Mouse (Mus musculus) embryonic facial prominence, embryonic 15.5 days (tissue): Measurements from ENCODE around the gene Gm45808. TPM values are rescaled to one million over a fixed set of nuclear protein-coding genes. Genes with fewer than 3 reads are reported as not detected.
A peak's percentile ranks its signal among the peaks of the same experiment; 100 is the strongest.
"Not testable (repeated sequence)": the region's sequence is repeated elsewhere in the genome, so short reads cannot be mapped to it uniquely, and the experiment has no call there.

ENCODE experiments used
- ATAC-seq: fragments of 200-750 bp; cut with Nextera tagmentation; 2 replicates; pipeline ENCODE4 v1.8.0; 2017; ENCODE audit warnings: low read depth, moderate TSS enrichment; ENCODE audit not compliant: insufficient number of reproducible peaks, low FRiP score, low TSS enrichment
- H3K27ac ChIP-seq: fragments of 300-500 bp; sonication (generic); replicated peaks from 2 replicates; pipeline ENCODE4 v1.5.1; 2015; ENCODE audit warnings: mild to moderate bottlenecking, inconsistent platforms
- H3K27me3 ChIP-seq: fragments of 300-500 bp; sonication (generic); 2 replicates; pipeline ENCODE4 v1.6.1; 2015; ENCODE audit warnings: inconsistent platforms
- H3K36me3 ChIP-seq: fragments of 300-500 bp; sonication (generic); 2 replicates; pipeline ENCODE4 v1.6.1; 2015; ENCODE audit warnings: mild to moderate bottlenecking, inconsistent platforms
- H3K4me1 ChIP-seq: fragments of 300-500 bp; sonication (generic); 2 replicates; pipeline ENCODE4 v1.6.1; 2015; ENCODE audit warnings: inconsistent platforms
- H3K4me2 ChIP-seq: fragments of 300-500 bp; sonication (generic); replicated peaks from 2 replicates; pipeline ENCODE4 v1.6.1; 2015; ENCODE audit warnings: mild to moderate bottlenecking, inconsistent platforms
- H3K4me3 ChIP-seq: fragments of 300-500 bp; sonication (generic); replicated peaks from 2 replicates; pipeline ENCODE4 v1.5.1; 2015; ENCODE audit warnings: mild to moderate bottlenecking, inconsistent platforms
- H3K9ac ChIP-seq: fragments of 300-500 bp; sonication (generic); 2 replicates; pipeline ENCODE4 v1.6.1; 2015; ENCODE audit warnings: inconsistent platforms
- H3K9me3 ChIP-seq: fragments of 300-500 bp; sonication (generic); replicated peaks from 2 replicates; pipeline ENCODE4 v1.6.1; 2016; ENCODE audit warnings: inconsistent platforms
- WGBS: fragments of 180-500 bp; shearing (Covaris S2); methylation state at CpG from one replicate; pipeline ENCODE4 v1.1.7; 2015; 5-methylcytosine and 5-hydroxymethylcytosine counted together
- polyA plus RNA-seq: library from polyadenylated mRNA; unstranded; fragments of >200 nt; fragmentation: Nextera tagmentation; extraction: Ambion mirVana; gene quantifications from 2 replicates; pipeline ENCODE4 v1.2.1, GENCODE M21; 2015

Gm45808 gene
- polyA plus RNA-seq, 1 experiment from 2014 or later: not detected

DNA sequence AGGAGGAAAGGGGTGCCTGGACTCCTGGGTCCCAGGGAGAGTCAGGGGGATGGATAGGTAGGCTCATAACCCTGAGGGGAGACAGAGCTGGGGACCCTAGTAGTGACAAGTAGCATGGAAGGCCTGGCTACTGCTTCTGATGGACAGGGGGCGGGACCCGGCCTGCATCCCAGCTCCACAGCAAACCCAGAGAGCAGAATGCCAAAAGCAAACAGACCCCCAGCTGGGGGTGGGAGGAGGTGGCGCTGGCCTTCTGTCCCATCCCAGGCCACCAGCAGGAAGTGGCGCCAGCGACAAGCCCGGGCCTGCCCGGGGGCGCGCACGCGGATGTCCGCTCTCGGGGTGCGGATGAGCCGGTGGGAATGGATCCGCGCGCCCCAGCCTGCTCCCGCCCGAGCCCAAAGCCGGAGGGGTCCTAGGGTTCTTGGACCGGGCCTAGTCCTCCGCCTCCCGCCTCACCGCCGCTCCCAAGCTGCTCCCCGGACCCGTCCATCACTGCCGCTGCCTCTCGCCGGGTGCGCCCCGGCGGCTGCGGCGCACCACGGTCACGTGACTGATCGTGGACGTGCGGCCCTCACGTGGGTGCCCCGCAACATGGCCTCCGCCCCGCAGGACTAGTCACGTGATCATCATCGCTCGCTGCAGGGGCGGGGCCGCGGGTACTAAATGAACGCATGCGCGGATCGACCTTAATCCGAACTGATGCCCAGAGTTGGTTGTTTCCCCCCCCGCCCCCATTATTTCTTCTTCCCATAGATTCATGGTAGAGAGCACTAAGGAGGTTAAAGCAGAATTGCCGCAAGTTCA is 20.1 kb downstream of the Gm45808 start, which contains the start of gene Bax:
TSS of gene Bax (minus strand) at position 616 of the 807 bp plus-strand sequence.
- Histone ChIP-seq H3K4me2 (peak within 1 kb of the TSS; percentile 73), H3K27ac (peak within 1 kb of the TSS; percentile 51; the same call in 1 of the 2 replicates), H3K27me3 (no peaks in the 10 kb centered on the region), H3K36me3 (peaks cover 28% of the 10 kb centered on the region), H3K9me3 (no peaks in the 10 kb centered on the region), H3K4me3 (peak within 1 kb of the TSS; percentile 71), H3K9ac (peak within 1 kb of the TSS; percentile 59), H3K4me1 (peaks cover 23% of the 10 kb centered on the region)
- peak; percentile 84 for ATAC-seq
- under 1% methylated on average over 53 of the region's 58 CpGs for WGBS

DNA sequence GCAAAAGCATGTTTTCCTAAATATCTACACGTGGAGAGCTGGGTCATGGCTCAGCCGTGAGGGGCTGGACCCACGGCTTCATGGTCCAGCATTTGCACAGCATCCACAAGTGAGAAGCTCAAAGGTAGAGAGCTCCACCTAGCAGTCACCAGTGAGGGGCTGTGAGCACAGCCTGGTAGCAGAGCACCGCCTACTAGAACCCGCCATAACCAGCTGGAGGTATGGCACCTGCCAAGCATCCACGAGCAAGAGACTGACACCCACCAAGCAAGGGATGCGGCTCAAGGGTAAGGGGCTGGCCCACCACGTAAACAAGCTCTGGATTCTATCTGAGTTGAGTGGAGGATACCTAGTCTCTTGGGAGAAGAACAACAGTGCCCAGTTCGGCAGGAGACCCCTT is 21.1 kb downstream of the Gm45808 start:
- 75% methylated on average over 9 of the region's 9 CpGs for WGBS
- no peak for ATAC-seq
- Histone ChIP-seq H3K4me1 (peaks cover 31% of the 10 kb centered on the region), H3K27ac (no peak overlapping the region), H3K27me3 (no peaks in the 10 kb centered on the region), H3K4me2 (peak overlapping the region; percentile 73), H3K4me3 (peak overlapping the region; percentile 71), H3K9ac (peak overlapping the region; percentile 59; the same call in 1 of the 2 replicates), H3K36me3 (peaks cover 28% of the 10 kb centered on the region), H3K9me3 (no peaks in the 10 kb centered on the region)

DNA sequence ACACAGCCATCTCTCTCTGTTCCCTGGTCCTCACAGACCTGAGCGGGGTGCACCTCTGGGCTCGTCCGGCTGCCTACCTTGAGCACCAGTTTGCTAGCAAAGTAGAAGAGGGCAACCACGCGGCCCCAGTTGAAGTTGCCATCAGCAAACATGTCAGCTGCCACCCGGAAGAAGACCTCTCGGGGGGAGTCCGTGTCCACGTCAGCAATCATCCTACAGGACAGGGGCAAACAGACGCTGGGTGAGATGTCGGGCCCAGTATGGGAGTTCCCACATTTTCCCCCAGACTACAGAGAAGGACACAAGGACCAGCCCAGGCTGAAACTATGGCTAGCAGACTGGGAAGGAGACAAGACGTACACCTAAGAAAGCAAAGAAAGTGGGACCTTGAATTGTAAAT is 21.5 kb downstream of the Gm45808 start:
- H3K4me3 ChIP-seq: peak overlapping the region; percentile 71
- H3K4me1 ChIP-seq: peaks cover 35% of the 10 kb centered on the region
- H3K4me2 ChIP-seq: peak overlapping the region; percentile 73; the same call in 1 of the 2 replicates
- WGBS: 94% methylated on average over 12 of the region's 12 CpGs
- no peaks in the 10 kb centered on the region for H3K9me3 ChIP-seq
- H3K27me3 ChIP-seq: no peaks in the 10 kb centered on the region
- peaks cover 28% of the 10 kb centered on the region for H3K36me3 ChIP-seq
- H3K9ac ChIP-seq: peak overlapping the region; percentile 59
- no peak for ATAC-seq
- H3K27ac ChIP-seq: no peak overlapping the region

DNA sequence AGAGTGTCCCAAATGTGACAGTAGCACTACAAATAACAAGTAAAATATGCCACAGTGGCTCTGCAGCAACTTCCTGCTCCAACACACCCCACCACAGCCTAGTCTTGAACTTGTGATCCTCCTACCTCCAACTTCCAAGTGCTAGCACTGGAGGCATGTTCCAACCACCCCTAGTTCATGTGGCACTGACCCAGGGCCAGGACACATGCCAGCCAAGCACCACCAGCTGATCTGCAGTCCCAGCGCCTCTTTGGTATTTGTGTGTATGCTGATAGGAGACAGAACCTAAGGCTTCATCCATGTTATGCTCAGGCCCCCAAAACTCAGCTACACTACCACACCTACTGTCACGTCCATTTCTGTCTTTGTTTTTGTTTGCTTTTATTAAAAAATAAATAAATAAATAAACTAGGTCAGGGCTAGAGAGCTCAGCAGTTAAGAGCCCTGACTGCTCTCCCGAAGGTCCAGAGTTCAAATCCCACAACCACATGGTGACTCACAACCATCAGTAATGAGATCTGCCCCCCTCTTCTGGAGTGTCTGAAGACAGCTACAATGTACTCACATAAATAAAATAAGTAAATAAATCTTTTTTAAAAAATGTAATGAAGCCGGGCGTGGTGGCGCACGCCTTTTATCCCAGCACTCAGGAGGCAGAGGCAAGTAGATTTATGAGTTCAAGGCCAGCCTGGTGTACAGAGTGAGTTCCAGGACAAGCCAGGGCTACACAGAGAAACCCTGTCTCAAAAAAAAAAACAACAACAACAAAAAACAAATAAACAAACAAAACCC is 22.4 kb downstream of the Gm45808 start:
- Histone ChIP-seq H3K36me3 (peaks cover 28% of the 10 kb centered on the region), H3K27me3 (no peaks in the 10 kb centered on the region), H3K4me3 (no peak overlapping the region), H3K9ac (no peak overlapping the region), H3K27ac (no peak overlapping the region), H3K4me1 (peaks cover 38% of the 10 kb centered on the region), H3K9me3 (no peaks in the 10 kb centered on the region), H3K4me2 (no peak overlapping the region)
- ATAC-seq: no peak
- WGBS: 91% methylated on average over 7 of the region's 7 CpGs

DNA sequence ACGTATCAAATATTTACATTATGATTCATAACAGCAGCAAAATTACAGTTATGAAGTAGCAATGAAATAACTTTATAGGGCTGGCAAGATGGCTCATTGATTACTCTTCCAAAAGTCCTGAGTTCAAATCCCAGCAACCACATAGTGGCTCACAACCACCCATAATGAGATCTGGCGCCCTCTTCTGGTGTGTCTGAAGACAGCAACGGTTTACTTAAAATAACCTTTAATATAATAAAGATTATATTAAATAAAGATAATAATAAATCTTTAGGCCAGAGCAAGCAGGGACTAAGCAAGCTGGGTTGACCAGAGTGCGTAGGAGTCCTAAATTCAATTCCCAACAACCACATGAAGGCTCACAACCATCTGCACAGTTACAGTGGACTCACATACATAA is 23.7 kb downstream of the Gm45808 start:
- Histone ChIP-seq H3K4me1 (peaks cover 45% of the 10 kb centered on the region), H3K36me3 (peaks cover 32% of the 10 kb centered on the region)
- not testable (repeated sequence) for H3K9me3 ChIP-seq, H3K27ac ChIP-seq, H3K27me3 ChIP-seq, ATAC-seq, H3K9ac ChIP-seq, H3K4me3 ChIP-seq, H3K4me2 ChIP-seq
- 77% methylated on average over 4 of the region's 4 CpGs for WGBS

DNA sequence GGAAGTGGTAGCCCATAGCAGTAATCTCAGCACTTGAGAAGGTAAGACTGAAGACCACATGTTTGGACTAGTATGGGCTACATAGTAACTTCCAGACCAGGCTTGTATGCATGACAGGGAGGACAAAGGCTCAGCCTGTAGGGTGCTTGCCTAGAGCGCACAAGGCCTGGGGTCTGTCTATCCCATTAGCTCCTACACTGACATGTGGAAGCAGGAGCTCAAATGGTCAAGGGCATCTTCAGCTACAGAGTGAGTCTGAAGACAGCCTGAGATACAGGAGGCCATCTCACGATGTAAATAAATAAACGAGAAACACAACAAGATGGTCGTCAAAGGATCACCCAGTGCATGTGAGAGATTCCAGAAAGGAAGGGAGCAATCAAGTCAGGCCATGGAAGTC is 24.3 kb downstream of the Gm45808 start:
- H3K27ac ChIP-seq: no peak overlapping the region
- H3K36me3 ChIP-seq: peaks cover 38% of the 10 kb centered on the region
- no peaks in the 10 kb centered on the region for H3K27me3 ChIP-seq
- H3K9ac ChIP-seq: no peak overlapping the region
- 81% methylated on average over 4 of the region's 4 CpGs for WGBS
- H3K9me3 ChIP-seq: no peaks in the 10 kb centered on the region
- H3K4me2 ChIP-seq: no peak overlapping the region
- ATAC-seq: no peak
- peaks cover 48% of the 10 kb centered on the region for H3K4me1 ChIP-seq
- H3K4me3 ChIP-seq: no peak overlapping the region

DNA sequence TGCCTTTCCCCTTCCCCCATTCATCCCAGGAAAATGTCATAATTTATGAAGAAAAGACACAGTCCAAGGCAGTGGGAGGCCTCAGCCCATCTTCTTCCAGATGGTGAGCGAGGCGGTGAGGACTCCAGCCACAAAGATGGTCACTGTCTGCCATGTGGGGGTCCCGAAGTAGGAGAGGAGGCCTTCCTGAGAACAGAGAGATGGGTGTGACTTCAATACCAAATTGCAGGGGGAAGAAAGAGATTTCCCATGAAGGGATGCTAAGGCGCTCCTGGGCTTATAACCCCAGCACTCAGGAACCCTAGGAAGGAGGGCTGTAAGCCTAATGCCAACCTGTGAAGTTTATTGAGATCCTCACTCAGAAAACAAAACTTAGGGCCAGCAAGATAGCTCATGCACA is 24.8 kb downstream of the Gm45808 start:
- Histone ChIP-seq H3K4me2 (no peak overlapping the region), H3K4me1 (peaks cover 50% of the 10 kb centered on the region), H3K36me3 (peaks cover 43% of the 10 kb centered on the region), H3K9ac (no peak overlapping the region), H3K27ac (peak overlapping the region; percentile 66; the same call in 1 of the 2 replicates), H3K4me3 (no peak overlapping the region), H3K9me3 (no peaks in the 10 kb centered on the region), H3K27me3 (no peaks in the 10 kb centered on the region)
- no peak for ATAC-seq
- WGBS: 83% methylated on average over 4 of the region's 4 CpGs

DNA sequence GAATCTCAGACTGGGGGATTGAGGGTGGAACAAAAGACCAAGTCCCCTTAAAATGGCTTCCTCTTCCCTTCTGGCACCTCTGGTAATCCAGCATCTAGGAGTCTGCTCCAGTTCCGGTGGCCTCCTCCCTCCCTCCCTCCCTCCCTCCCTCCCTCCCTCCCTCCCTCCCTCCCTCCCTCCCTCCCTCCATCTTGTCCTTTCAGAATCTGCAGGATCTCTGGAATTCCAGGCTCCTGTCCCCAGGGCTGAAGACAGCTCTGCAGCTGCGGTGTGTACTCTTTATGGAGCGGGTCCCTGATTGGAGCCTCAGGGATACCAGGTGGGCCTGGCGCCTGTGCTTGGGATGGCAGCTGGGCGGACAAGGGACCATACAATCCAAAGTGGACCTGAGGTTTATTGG is 25.3 kb downstream of the Gm45808 start:
- Histone ChIP-seq H3K36me3 (peaks cover 44% of the 10 kb centered on the region), H3K27ac (peak overlapping the region; percentile 91), H3K9me3 (no peaks in the 10 kb centered on the region), H3K9ac (no peak overlapping the region), H3K27me3 (no peaks in the 10 kb centered on the region), H3K4me1 (peaks cover 54% of the 10 kb centered on the region), H3K4me2 (no peak overlapping the region), H3K4me3 (no peak overlapping the region)
- no peak for ATAC-seq
- WGBS: 43% methylated on average over 5 of the region's 5 CpGs

DNA sequence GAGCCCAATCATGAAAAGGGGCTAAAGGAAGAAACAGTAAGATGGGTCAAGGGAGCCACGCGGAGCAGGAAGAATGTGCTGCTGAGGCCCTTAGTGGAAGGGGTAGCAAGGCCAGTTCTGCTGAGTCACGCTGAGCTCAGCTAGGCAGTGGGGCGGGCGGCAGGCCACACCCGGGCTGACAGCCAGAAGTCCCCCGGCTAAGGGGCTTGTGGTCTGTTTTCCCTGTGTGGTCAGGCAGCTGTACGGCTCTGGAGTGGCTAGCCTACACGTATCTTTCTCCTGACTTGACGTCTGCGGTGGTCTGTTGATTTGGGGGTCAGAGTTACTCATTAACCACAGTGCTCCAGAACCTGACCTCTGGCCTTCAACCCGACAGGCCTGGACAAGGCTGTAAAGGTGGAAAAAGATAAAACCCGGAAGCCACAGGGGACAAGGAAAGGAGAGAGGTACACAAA is 25.7 kb downstream of the Gm45808 start:
- Histone ChIP-seq H3K9me3 (no peaks in the 10 kb centered on the region), H3K27me3 (no peaks in the 10 kb centered on the region), H3K4me2 (0 out of 2 replicates have a peak overlapping the region, but pooled peaks have one; percentile 54), H3K4me1 (peaks cover 53% of the 10 kb centered on the region), H3K9ac (no peak overlapping the region), H3K27ac (peak overlapping the region; percentile 91), H3K36me3 (peaks cover 44% of the 10 kb centered on the region), H3K4me3 (peak overlapping the region; percentile 77)
- ATAC-seq: 0 out of 2 replicates have a peak, but pooled peaks have one; percentile 9
- WGBS: 21% methylated on average over 13 of the region's 13 CpGs

DNA sequence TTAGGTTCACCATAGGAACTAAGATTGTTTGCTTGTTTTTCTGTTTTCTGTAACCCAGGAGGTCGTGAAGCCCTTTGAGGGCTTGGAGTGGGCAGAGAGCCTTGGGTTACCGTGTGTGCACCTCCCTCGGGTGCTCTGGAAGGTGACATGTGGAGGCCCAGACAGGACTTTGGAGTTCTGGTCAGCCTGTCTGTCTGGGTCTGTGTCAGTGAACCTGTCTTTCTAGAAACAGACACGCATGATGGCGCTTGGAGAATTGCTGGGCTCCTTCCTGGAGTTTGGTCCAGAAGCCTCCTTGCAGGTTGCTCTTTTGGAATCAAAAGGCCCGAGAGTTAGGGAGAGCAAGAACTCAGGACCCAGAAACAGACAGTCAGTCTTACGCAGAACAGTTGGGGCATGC is 26.2 kb downstream of the Gm45808 start:
- Histone ChIP-seq H3K4me1 (peaks cover 48% of the 10 kb centered on the region), H3K36me3 (peaks cover 47% of the 10 kb centered on the region), H3K27ac (peak overlapping the region; percentile 91), H3K4me2 (peak overlapping the region; percentile 54), H3K9ac (no peak overlapping the region), H3K4me3 (peak overlapping the region; percentile 77), H3K9me3 (no peaks in the 10 kb centered on the region), H3K27me3 (no peaks in the 10 kb centered on the region)
- ATAC-seq: no peak
- 74% methylated on average over 7 of the region's 7 CpGs for WGBS

DNA sequence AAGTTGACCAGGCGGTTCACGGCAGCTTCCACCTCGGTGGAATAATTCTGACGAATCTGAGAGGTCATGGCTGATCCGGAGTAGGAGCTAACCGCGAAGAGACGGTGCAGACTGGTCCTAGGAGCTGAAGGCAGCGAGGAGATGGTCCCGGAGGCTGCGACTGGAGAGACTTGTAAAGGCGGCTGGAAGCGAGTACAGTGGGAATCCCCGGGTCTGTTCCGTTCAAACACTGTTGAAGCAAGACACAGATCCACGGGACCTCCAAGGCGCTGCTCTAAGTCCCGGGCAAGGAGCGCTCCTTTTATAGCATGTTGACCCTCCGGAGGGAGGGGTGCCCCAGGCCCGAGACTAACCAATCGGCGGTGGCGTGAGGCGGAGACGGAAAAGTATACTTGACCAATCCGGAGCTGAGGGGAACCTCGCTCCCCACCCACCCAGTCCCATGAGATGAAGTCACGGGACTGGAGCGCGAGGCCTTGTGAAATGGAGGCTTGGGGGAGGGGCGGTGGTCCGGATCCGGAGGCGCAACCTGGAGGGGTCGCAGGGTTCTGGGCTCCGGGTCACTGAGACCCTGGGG is 27.0 kb downstream of the Gm45808 start, which contains the start of gene Ftl1:
TSS of gene Ftl1 (minus strand) at position 321 of the 577 bp plus-strand sequence.
- H3K4me2 ChIP-seq: peak within 1 kb of the TSS; percentile 72
- H3K9me3 ChIP-seq, H3K27me3 ChIP-seq: not testable (repeated sequence)
- peak; percentile 96 for ATAC-seq
- under 1% methylated on average over 30 of the region's 37 CpGs for WGBS
- peaks cover 46% of the 10 kb centered on the region for H3K4me1 ChIP-seq
- H3K27ac ChIP-seq: peak within 1 kb of the TSS; percentile 95
- H3K36me3 ChIP-seq: peaks cover 47% of the 10 kb centered on the region
- peak within 1 kb of the TSS; percentile 77 for H3K4me3 ChIP-seq
- H3K9ac ChIP-seq: peak within 1 kb of the TSS; percentile 65
